Mouse (Mus musculus) forebrain, embryonic 10.5 days (tissue): Measurements from ENCODE around the gene Tmem163. TPM values are rescaled to one million over a fixed set of nuclear protein-coding genes. Genes with fewer than 3 reads are reported as not detected.

Experiments
- DNase-seq: peaks from one replicate; pipeline ENCODE4 v3.0.0-alpha.2; 2017; ENCODE audit warnings: low spot score; ENCODE audit errors: extremely low spot score
- H3K27ac ChIP-seq: fragments of 300-500 bp; sonication (generic); 2 replicates; pipeline ENCODE4 v1.5.1; 2016; ENCODE audit warnings: mild to moderate bottlenecking
- H3K27me3 ChIP-seq: fragments of 300-500 bp; sonication (generic); 2 replicates; pipeline ENCODE4 v1.6.1; 2016; ENCODE audit warnings: mild to moderate bottlenecking; ENCODE audit not compliant: poor library complexity, severe bottlenecking
- H3K36me3 ChIP-seq: fragments of 300-500 bp; sonication (generic); replicated peaks from 2 replicates; pipeline ENCODE4 v1.6.1; 2016; ENCODE audit warnings: mild to moderate bottlenecking, moderate library complexity
- H3K4me1 ChIP-seq: fragments of 300-500 bp; sonication (generic); 2 replicates; pipeline ENCODE4 v1.6.1; 2016
- H3K4me3 ChIP-seq: fragments of 300-500 bp; sonication (generic); 2 replicates; pipeline ENCODE4 v1.5.1; 2016; ENCODE audit warnings: mild to moderate bottlenecking, moderate library complexity
- H3K9me3 ChIP-seq: fragments of 300-500 bp; sonication (generic); 2 replicates; pipeline ENCODE4 v1.6.1; 2016; ENCODE audit warnings: mild to moderate bottlenecking, moderate library complexity
- WGBS: fragments of 180-500 bp; shearing (Covaris S2); methylation state at CpG from one replicate; pipeline ENCODE4 v1.1.7; 2016; 5-methylcytosine and 5-hydroxymethylcytosine counted together
- polyA plus RNA-seq: library from polyadenylated mRNA; unstranded; fragments of >200 nt; fragmentation: Nextera tagmentation; extraction: Ambion mirVana; gene quantifications from 2 replicates; pipeline ENCODE4 v1.2.1, GENCODE M21; 2016

Tmem163 gene
- polyA plus RNA-seq, 1 experiment from 2014 or later, result 9.9 TPM

- Histone ChIP-seq H3K4me3 (peak overlapping the region; percentile 30; the same call in 1 of the 2 replicates), H3K9me3 (no peaks in the 10 kb centered on the region), H3K27me3 (no peaks in the 10 kb centered on the region), H3K27ac (peak overlapping the region; percentile 88), H3K36me3 (no peaks in the 10 kb centered on the region), H3K4me1 (peaks cover 63% of the 10 kb centered on the region)
- WGBS, result 58% methylated on average over 7 of the region's 7 CpGs
- peak; percentile 19 for DNase-seq
Measured at GRCm38 (mm10) chr1:127577083-127577482, 102.3 kb downstream of the Tmem163 start.

DNA sequence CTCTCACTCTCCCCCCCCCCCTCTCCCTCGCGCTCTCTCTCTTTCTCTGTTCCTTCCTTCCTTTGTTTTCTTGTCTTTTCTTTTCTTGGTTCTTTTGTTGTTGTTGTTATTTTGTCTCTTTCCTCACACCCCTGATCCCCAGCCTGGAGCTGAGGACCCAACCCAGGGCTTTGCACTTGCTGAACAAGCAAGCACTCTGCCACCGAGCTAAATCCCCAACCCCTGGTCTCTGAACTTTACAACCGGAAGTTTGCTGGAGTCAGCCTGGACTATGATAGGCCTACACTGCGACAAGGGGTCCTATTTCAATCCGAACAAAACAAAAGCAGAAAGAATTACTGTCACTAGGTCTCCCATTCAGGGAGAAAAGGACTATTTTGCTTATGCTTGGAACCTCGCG lies 102.8 kb downstream of the Tmem163 start:
- WGBS, result 11% methylated on average over 8 of the region's 8 CpGs
- no peaks in the 10 kb centered on the region for H3K9me3 ChIP-seq
- DNase-seq, result peak; percentile 43
- no peaks in the 10 kb centered on the region for H3K36me3 ChIP-seq
- H3K4me1 ChIP-seq, result peaks cover 67% of the 10 kb centered on the region
- H3K4me3 ChIP-seq, result peak overlapping the region; percentile 30
- no peaks in the 10 kb centered on the region for H3K27me3 ChIP-seq
- H3K27ac ChIP-seq, result peak overlapping the region; percentile 88

DNA sequence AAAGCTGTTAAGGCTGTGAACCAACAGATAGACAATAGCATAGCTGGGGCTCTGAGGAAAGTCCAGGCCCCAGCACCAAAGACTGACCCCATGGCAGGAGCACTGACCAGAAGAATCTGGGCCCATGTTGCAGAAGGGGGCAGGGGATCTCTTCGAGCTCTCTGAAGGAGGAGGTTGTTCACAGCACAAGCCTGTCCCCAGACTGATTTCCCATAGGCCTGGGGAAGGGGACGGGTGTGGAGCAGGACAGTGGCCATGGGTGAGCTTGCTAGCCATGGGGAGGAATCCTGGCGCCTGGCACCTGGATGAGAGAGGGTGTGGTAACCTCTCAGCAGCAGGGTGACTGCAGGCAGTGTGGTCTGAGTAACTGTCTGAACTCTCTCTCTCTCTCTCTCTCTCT lies 103.2 kb downstream of the Tmem163 start:
- DNase-seq, result peak; percentile 61
- 10% methylated on average over 3 of the region's 3 CpGs for WGBS
- Histone ChIP-seq H3K27ac (peak overlapping the region; percentile 88), H3K36me3 (no peaks in the 10 kb centered on the region), H3K4me1 (peaks cover 67% of the 10 kb centered on the region), H3K4me3 (peak overlapping the region; percentile 30; the same call in 1 of the 2 replicates), H3K27me3 (no peaks in the 10 kb centered on the region), H3K9me3 (no peaks in the 10 kb centered on the region)

DNA sequence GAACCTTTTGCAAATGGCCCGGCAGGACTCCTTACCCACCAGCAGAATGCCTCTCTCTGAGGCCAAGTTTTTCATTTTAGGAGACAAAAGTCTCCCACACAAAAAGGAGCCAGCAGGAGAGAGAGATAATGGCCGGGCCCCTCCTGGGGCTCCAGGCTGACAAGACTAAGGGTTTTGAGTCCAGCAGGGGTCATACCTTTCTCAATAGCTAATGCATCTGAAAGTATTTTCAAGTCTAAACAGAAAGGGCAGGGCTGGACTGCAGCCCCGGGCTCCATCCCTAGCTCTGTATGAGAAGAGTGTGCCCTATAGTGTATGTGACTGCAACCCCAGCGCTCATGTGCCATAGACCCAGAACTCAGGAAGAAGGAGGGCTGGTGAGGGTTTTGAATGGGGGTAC lies 103.7 kb downstream of the Tmem163 start:
- Histone ChIP-seq H3K9me3 (no peaks in the 10 kb centered on the region), H3K27ac (peak overlapping the region; percentile 88), H3K36me3 (no peaks in the 10 kb centered on the region), H3K4me1 (peaks cover 67% of the 10 kb centered on the region), H3K4me3 (no peak overlapping the region; the same call in 1 of the 2 replicates), H3K27me3 (no peaks in the 10 kb centered on the region)
- DNase-seq, result peak; percentile 70
- 4% methylated on average over 4 of the region's 4 CpGs for whole genome bisulfite sequencing

DNA sequence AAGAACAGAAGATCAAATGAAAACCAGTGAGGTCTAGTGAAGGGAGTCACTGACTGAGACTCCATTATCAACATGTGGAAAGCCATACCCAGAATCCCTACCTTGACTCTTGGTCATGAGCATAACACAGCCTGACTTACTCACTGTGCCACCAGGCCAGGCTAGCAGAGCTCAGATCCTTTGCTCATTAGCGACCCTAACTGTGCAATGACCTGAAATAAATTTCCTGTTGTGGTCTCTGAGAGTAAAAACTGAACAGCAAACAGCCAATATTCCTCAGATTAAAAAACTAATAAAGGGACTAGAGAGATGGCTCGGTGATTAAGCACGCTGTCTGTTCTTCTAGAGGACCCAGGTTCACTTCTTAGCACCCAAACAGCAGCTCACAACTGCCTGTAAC lies 106.2 kb downstream of the Tmem163 start:
- peaks cover 6% of the 10 kb centered on the region; the same call in 1 of the 2 replicates for H3K9me3 ChIP-seq
- DNase-seq, result no peak
- 61% methylated on average over 3 of the region's 3 CpGs for WGBS

DNA sequence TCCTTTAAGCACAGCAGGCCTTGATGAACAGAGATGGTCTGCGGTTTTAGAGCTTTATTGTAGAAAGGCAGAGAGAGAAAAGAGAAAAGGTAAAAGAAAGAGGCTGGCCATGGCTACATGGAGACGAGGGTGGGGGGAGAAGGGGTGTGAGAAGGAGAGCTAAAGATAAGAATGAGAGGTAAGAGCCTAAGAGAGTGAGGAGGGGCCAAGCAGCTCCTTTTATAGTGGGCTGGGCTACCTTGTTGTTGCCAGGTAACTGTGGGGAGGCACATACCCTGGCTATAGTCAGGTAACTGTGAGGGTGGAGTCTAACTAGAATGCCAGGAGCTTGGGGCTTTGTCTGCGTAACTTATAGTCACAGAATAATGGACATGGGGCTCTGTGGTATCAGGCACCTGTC lies 110.7 kb downstream of the Tmem163 start:
- Histone ChIP-seq H3K27ac (no peak overlapping the region), H3K9me3 (peaks cover 12% of the 10 kb centered on the region; the same call in 1 of the 2 replicates), H3K27me3 (no peaks in the 10 kb centered on the region), H3K4me3 (no peak overlapping the region), H3K4me1 (peaks cover 18% of the 10 kb centered on the region), H3K36me3 (no peaks in the 10 kb centered on the region)
- 68% methylated on average over 3 of the region's 3 CpGs for WGBS
- DNase-seq, result no peak

More for the DNA sequence above, 106.2 kb downstream of the Tmem163 start:
- H3K27ac ChIP-seq, result peak overlapping the region; percentile 51
- no peaks in the 10 kb centered on the region for H3K36me3 ChIP-seq
- peaks cover 62% of the 10 kb centered on the region for H3K4me1 ChIP-seq
- H3K27me3 ChIP-seq, result no peaks in the 10 kb centered on the region
- no peak overlapping the region for H3K4me3 ChIP-seq

DNA sequence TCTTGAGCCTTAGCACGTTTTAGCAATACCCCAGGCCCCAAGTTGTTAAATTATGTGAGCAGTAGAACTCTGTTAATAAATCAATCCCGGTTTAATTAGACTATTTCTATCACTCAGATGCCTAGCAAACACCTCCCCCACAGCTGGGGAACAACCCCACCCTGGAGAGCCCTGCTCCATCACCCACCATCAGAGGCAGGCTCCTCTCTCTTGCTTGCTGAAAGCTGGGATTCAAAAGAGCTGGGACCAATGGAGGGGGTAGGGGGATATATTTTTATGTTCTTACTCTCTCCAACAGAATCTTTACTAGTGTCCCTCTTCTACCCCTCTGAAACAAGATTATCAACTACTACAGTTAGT lies 122.9 kb downstream of the Tmem163 start:
- H3K4me1 ChIP-seq, result peaks cover 16% of the 10 kb centered on the region; the same call in 1 of the 2 replicates
- no peaks in the 10 kb centered on the region for H3K27me3 ChIP-seq
- H3K4me3 ChIP-seq, result no peak overlapping the region
- 62% methylated on average over 2 of the region's 2 CpGs for WGBS
- H3K27ac ChIP-seq, result peak overlapping the region; percentile 71
- peaks cover 7% of the 10 kb centered on the region; the same call in 1 of the 2 replicates for H3K9me3 ChIP-seq
- H3K36me3 ChIP-seq, result 0 out of 2 replicates have a peak, but pooled peaks cover 3% of the 10 kb centered on the region
- DNase-seq, result no peak

DNA sequence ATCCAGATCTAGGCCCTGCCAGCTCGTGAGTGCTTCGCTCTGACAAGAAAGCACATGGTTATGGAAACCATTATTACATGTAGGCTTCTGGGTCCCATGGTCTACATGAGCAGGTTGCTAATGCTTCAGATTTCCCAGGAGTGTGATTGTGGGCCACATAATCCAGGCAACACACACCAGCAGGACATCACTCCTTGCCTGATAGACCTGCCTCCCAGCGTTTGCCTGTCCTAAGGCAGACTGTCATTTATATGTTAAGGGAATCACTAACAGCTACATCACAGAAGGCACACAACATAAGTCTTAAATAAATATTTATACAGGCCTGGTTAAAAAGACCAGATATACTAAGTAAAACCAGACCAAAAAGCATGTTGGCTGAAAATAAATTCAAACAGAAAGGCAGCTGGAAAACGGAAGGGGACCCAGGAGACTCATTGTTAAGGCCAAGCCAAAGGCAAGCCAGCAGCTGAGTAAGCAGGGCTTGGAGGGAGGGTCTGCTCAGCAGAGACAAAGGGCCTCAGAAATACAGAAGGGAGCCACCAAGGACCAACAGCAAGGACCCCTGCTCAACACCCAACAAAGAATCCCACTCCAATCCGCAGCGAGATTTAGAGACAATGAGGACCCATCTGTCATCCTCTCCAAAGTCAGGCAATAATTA lies 123.4 kb downstream of the Tmem163 start:
- H3K4me3 ChIP-seq, result no peak overlapping the region
- peaks cover 7% of the 10 kb centered on the region; the same call in 1 of the 2 replicates for H3K9me3 ChIP-seq
- peak overlapping the region; percentile 71 for H3K27ac ChIP-seq
- H3K27me3 ChIP-seq, result no peaks in the 10 kb centered on the region
- DNase-seq, result no peak
- H3K4me1 ChIP-seq, result peaks cover 16% of the 10 kb centered on the region; the same call in 1 of the 2 replicates
- 79% methylated on average over 6 of the region's 6 CpGs for WGBS
- 0 out of 2 replicates have a peak, but pooled peaks cover 3% of the 10 kb centered on the region for H3K36me3 ChIP-seq

DNA sequence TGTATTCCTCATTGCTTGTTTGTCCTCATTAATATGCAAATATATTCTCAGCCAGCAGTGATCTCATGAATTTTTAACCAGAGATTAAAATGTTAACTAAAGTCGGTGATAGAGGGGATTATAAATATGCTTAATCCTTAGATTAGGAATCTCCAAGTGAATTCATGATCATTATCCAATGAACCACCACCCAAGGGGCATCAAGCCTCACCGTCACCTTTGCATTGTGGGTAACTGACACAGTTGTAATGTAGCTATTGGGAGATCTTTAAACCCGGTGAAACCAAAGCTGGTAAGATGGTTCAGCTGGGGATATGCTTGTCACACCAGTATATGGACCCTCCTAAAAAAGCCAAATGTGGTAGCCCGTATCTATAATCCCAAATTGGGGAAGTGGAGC lies 131.3 kb downstream of the Tmem163 start:
- Histone ChIP-seq H3K36me3 (no peaks in the 10 kb centered on the region), H3K9me3 (no peaks in the 10 kb centered on the region), H3K4me1 (peaks cover 3% of the 10 kb centered on the region; the same call in 1 of the 2 replicates), H3K27me3 (no peaks in the 10 kb centered on the region), H3K27ac (no peak overlapping the region), H3K4me3 (no peak overlapping the region)
- 67% methylated on average over 4 of the region's 4 CpGs for WGBS
- no peak for DNase-seq

GRCm38 (mm10) chr1:127542756-127543155 lies 136.6 kb downstream of the Tmem163 start:
- Histone ChIP-seq H3K9me3 (no peaks in the 10 kb centered on the region), H3K4me3 (no peak overlapping the region), H3K4me1 (peaks cover 14% of the 10 kb centered on the region), H3K36me3 (no peaks in the 10 kb centered on the region), H3K27me3 (peaks cover 31% of the 10 kb centered on the region), H3K27ac (no peak overlapping the region)
- WGBS, result 39% methylated on average over 1 of the region's 1 CpGs
- no peak for DNase-seq

DNA sequence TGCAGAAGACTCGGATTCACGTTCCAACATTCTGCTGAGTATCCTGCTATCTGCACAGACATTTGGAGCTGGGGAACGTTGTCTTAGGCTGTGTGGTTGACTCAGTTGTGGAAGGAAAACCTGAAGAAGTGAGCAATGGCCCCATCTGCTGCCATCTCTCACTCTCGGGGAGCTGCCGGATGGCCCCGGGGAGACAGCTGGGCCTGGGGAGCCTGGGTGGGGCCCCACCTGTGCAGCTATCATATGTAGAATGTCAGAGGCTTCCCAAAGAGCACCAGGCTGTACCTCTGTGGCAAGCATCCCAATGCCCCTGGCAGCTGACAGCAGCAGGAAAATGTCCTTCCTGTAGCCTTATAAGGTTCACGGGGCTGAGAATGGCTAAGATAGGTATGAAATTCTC lies 137.4 kb downstream of the Tmem163 start:
- 92% methylated on average over 7 of the region's 7 CpGs for WGBS
- Histone ChIP-seq H3K27ac (no peak overlapping the region), H3K4me3 (no peak overlapping the region), H3K9me3 (no peaks in the 10 kb centered on the region), H3K27me3 (peaks cover 36% of the 10 kb centered on the region), H3K36me3 (no peaks in the 10 kb centered on the region), H3K4me1 (peaks cover 23% of the 10 kb centered on the region)
- DNase-seq, result no peak

GRCm38 (mm10) chr1:127541522-127541921 lies 137.8 kb downstream of the Tmem163 start:
- H3K9me3 ChIP-seq, result no peaks in the 10 kb centered on the region
- peaks cover 27% of the 10 kb centered on the region for H3K4me1 ChIP-seq
- WGBS, result 87% methylated on average over 4 of the region's 4 CpGs
- no peak for DNase-seq
- no peak overlapping the region for H3K4me3 ChIP-seq
- peaks cover 40% of the 10 kb centered on the region for H3K27me3 ChIP-seq
- no peaks in the 10 kb centered on the region for H3K36me3 ChIP-seq
- H3K27ac ChIP-seq, result no peak overlapping the region

- WGBS, result 10% methylated on average over 17 of the region's 17 CpGs
- DNase-seq, result peak; percentile 51
- Histone ChIP-seq H3K4me3 (peak overlapping the region; percentile 33), H3K9me3 (no peaks in the 10 kb centered on the region), H3K36me3 (no peaks in the 10 kb centered on the region), H3K27me3 (peaks cover 80% of the 10 kb centered on the region), H3K27ac (peak overlapping the region; percentile 77), H3K4me1 (peaks cover 34% of the 10 kb centered on the region)
Measured at GRCm38 (mm10) chr1:127537204-127538038, 141.9 kb downstream of the Tmem163 start.
